Mouse (Mus musculus) testis, adult 2 months (tissue): ENCODE data around the gene 9130213A22Rik.

Experiments used
- CTCF ChIP-seq: fragments of 200-500 bp; IDR thresholded peaks from 2 replicates; pipeline ENCODE4 v1.5.1; 2012; ENCODE audit warnings: low read depth, mild to moderate bottlenecking, inconsistent platforms, low read length, moderate library complexity; ENCODE audit not compliant: control insufficient read depth, insufficient read depth, insufficient replicate concordance
- POLR2A ChIP-seq: fragments of 200-500 bp; IDR thresholded peaks from 2 replicates; pipeline ENCODE4 v1.6.1; 2012; ENCODE audit warnings: low read depth, mild to moderate bottlenecking, inconsistent platforms, low read length, moderate library complexity; ENCODE audit not compliant: control insufficient read depth

GRCm38 (mm10) chr11:69125852-69125918 lies 3.3 kb upstream of the 9130213A22Rik start, which contains the start of gene Aloxe3:
- no peak for TF ChIP-seq CTCF
- no peak for TF ChIP-seq POLR2A
